Mouse (Mus musculus): Measurements from ENCODE around the gene Xxylt1. TPM values are rescaled to one million over a fixed set of nuclear protein-coding genes. Genes with fewer than 3 reads are reported as not detected.
"Not testable (repeated sequence)": the region's sequence is repeated elsewhere in the genome, so short reads cannot be mapped to it uniquely, and the experiment has no call there.

The Xxylt1 gene
- total RNA-seq, 2 experiments from 2014 or later = 4.2 to 5.9 TPM

GRCm38 (mm10) chr16:31029739-31030485 lies 51.3 kb downstream of the Xxylt1 start:
- no peak for ATAC-seq (replicated peaks; ENCODE audit: low FRiP score, poor library complexity, severe bottlenecking)

- ATAC-seq (replicated peaks; ENCODE audit: low FRiP score, poor library complexity, severe bottlenecking) = no peak
These were observed 53.6 kb downstream of the Xxylt1 start for GRCm38 (mm10) chr16:31027675-31028074.

GRCm38 (mm10) chr16:31025516-31025915 lies 55.7 kb downstream of the Xxylt1 start:
- ATAC-seq (replicated peaks; ENCODE audit: low FRiP score, poor library complexity, severe bottlenecking) = no peak

- ATAC-seq (replicated peaks; ENCODE audit: low FRiP score, poor library complexity, severe bottlenecking) = no peak
These were observed 56.2 kb downstream of the Xxylt1 start for GRCm38 (mm10) chr16:31024997-31025396.

- no peak for ATAC-seq (replicated peaks; ENCODE audit: low FRiP score, poor library complexity, severe bottlenecking)
These were observed 57.0 kb downstream of the Xxylt1 start for GRCm38 (mm10) chr16:31024221-31024620.

- ATAC-seq (replicated peaks; ENCODE audit: low FRiP score, poor library complexity, severe bottlenecking) = no peak
These were observed 57.4 kb downstream of the Xxylt1 start for GRCm38 (mm10) chr16:31023803-31024202.

GRCm38 (mm10) chr16:31022287-31022686 lies 58.9 kb downstream of the Xxylt1 start:
- no peak for ATAC-seq (replicated peaks; ENCODE audit: low FRiP score, poor library complexity, severe bottlenecking)

- ATAC-seq (replicated peaks; ENCODE audit: low FRiP score, poor library complexity, severe bottlenecking) = no peak
These were observed 61.7 kb downstream of the Xxylt1 start for GRCm38 (mm10) chr16:31019514-31019913.

- no peak for ATAC-seq (replicated peaks; ENCODE audit: low FRiP score, poor library complexity, severe bottlenecking)
These were observed 63.4 kb downstream of the Xxylt1 start for GRCm38 (mm10) chr16:31017687-31018413.

- ATAC-seq (replicated peaks; ENCODE audit: low FRiP score, poor library complexity, severe bottlenecking) = no peak
These were observed 64.6 kb downstream of the Xxylt1 start for GRCm38 (mm10) chr16:31016669-31017068.

- no peak for ATAC-seq (replicated peaks; ENCODE audit: low FRiP score, poor library complexity, severe bottlenecking)
These were observed 65.1 kb downstream of the Xxylt1 start for GRCm38 (mm10) chr16:31016169-31016568.

GRCm38 (mm10) chr16:31015271-31015670 lies 66.0 kb downstream of the Xxylt1 start:
- ATAC-seq (replicated peaks; ENCODE audit: low FRiP score, poor library complexity, severe bottlenecking) = no peak

GRCm38 (mm10) chr16:31012236-31012635 lies 69.0 kb downstream of the Xxylt1 start:
- ATAC-seq (replicated peaks; ENCODE audit: low FRiP score, poor library complexity, severe bottlenecking) = no peak

GRCm38 (mm10) chr16:31010443-31010842 lies 70.8 kb downstream of the Xxylt1 start:
- no peak for ATAC-seq (replicated peaks; ENCODE audit: low FRiP score, poor library complexity, severe bottlenecking)

- no peak for ATAC-seq (replicated peaks; ENCODE audit: low FRiP score, poor library complexity, severe bottlenecking)
These were observed 72.9 kb downstream of the Xxylt1 start for GRCm38 (mm10) chr16:31008326-31008725.

- no peak for ATAC-seq (replicated peaks; ENCODE audit: low FRiP score, poor library complexity, severe bottlenecking)
These were observed 73.7 kb downstream of the Xxylt1 start for GRCm38 (mm10) chr16:31007582-31007981.

GRCm38 (mm10) chr16:31005693-31006092 lies 75.5 kb downstream of the Xxylt1 start:
- ATAC-seq (replicated peaks; ENCODE audit: low FRiP score, poor library complexity, severe bottlenecking) = no peak

- no peak for ATAC-seq (replicated peaks; ENCODE audit: low FRiP score, poor library complexity, severe bottlenecking)
These were observed 76.9 kb downstream of the Xxylt1 start for GRCm38 (mm10) chr16:31004321-31004682.

- not testable (repeated sequence) for ATAC-seq (replicated peaks; ENCODE audit: low FRiP score, poor library complexity, severe bottlenecking)
These were observed 77.5 kb downstream of the Xxylt1 start for GRCm38 (mm10) chr16:31003592-31004320.

GRCm38 (mm10) chr16:31002926-31003325 lies 78.3 kb downstream of the Xxylt1 start:
- no peak for ATAC-seq (replicated peaks; ENCODE audit: low FRiP score, poor library complexity, severe bottlenecking)

- ATAC-seq (replicated peaks; ENCODE audit: low FRiP score, poor library complexity, severe bottlenecking) = no peak
These were observed 79.1 kb downstream of the Xxylt1 start for GRCm38 (mm10) chr16:31002117-31002516.
